Mouse (Mus musculus) limb, embryonic 13.5 days (tissue): ENCODE data around the gene Kcnj4. TPM values are rescaled to one million over a fixed set of nuclear protein-coding genes. Genes with fewer than 3 reads are reported as not detected.
A peak's percentile ranks its signal among the peaks of the same experiment; 100 is the strongest.
"Not testable (repeated sequence)": the region's sequence is repeated elsewhere in the genome, so short reads cannot be mapped to it uniquely, and the experiment has no call there.

Source experiments
- ATAC-seq: fragments of 200-750 bp; cut with Nextera tagmentation; 2 replicates; pipeline ENCODE4 v1.8.0; 2017; ENCODE audit warnings: low read depth, moderate number of reproducible peaks, moderate TSS enrichment; ENCODE audit not compliant: low FRiP score
- H3K27ac ChIP-seq: fragments of 300-500 bp; sonication (generic); 2 replicates; pipeline ENCODE4 v1.5.1; 2015; ENCODE audit warnings: inconsistent platforms, mild to moderate bottlenecking, moderate library complexity
- H3K27me3 ChIP-seq: fragments of 300-500 bp; sonication (generic); 2 replicates; pipeline ENCODE4 v1.6.1; 2015; ENCODE audit warnings: mild to moderate bottlenecking, inconsistent platforms
- H3K36me3 ChIP-seq: fragments of 300-500 bp; sonication (generic); 2 replicates; pipeline ENCODE4 v1.6.1; 2015; ENCODE audit warnings: inconsistent platforms, mild to moderate bottlenecking, moderate library complexity
- H3K4me1 ChIP-seq: fragments of 300-500 bp; sonication (generic); 2 replicates; pipeline ENCODE4 v1.6.1; 2015; ENCODE audit warnings: inconsistent platforms
- H3K4me2 ChIP-seq: fragments of 300-500 bp; sonication (generic); replicated peaks from 2 replicates; pipeline ENCODE4 v1.6.1; 2015; ENCODE audit warnings: inconsistent platforms, mild to moderate bottlenecking, moderate library complexity
- H3K4me3 ChIP-seq: fragments of 300-500 bp; sonication (generic); 2 replicates; pipeline ENCODE4 v1.5.1; 2015; ENCODE audit warnings: moderate library complexity, mild to moderate bottlenecking, inconsistent platforms
- H3K9ac ChIP-seq: fragments of 300-500 bp; sonication (generic); 2 replicates; pipeline ENCODE4 v1.6.1; 2015; ENCODE audit warnings: mild to moderate bottlenecking, inconsistent platforms
- H3K9me3 ChIP-seq: fragments of 300-500 bp; sonication (generic); 2 replicates; pipeline ENCODE4 v1.6.1; 2016; ENCODE audit warnings: inconsistent platforms
- WGBS: fragments of 180-500 bp; shearing (Covaris S2); methylation state at CpG from one replicate; pipeline ENCODE4 v1.1.7; 2015; 5-methylcytosine and 5-hydroxymethylcytosine counted together
- polyA plus RNA-seq: library from polyadenylated mRNA; unstranded; fragments of >200 nt; fragmentation: Nextera tagmentation; extraction: Ambion mirVana; gene quantifications from 2 replicates; pipeline ENCODE4 v1.2.1, GENCODE M21; 2015

The Kcnj4 gene
- polyA plus RNA-seq, 1 experiment from 2014 or later = not detected

DNA sequence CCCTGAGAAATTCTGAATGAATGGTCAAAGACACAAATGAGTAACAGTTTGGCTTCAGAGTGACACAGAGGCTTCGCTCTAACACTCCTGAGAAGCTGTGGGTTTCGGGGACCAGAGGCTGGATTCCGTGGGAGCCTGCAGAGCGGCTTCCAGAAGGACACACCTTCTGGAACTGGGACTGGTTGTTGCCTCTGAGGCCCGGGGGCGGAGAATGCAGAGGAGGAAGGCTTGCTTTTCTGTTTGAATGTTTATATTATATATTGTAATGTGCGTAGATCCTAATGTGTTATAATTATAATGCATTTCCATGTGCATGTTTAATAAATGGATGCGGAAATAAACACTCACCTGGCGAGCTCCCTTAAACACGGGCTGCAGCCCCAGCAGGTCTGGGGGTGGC is 33.9 kb downstream of the Kcnj4 start:
- Histone ChIP-seq H3K4me1 (peaks cover 9% of the 10 kb centered on the region), H3K9me3 (no peaks in the 10 kb centered on the region), H3K9ac (peak overlapping the region; percentile 19; the same call in 1 of the 2 replicates), H3K36me3 (no peaks in the 10 kb centered on the region), H3K4me2 (peak overlapping the region; percentile 55), H3K27ac (no peak overlapping the region), H3K4me3 (peak overlapping the region; percentile 31; the same call in 1 of the 2 replicates), H3K27me3 (peaks cover 7% of the 10 kb centered on the region)
- 45% methylated on average over 10 of the region's 10 CpGs for WGBS
- no peak for ATAC-seq

DNA sequence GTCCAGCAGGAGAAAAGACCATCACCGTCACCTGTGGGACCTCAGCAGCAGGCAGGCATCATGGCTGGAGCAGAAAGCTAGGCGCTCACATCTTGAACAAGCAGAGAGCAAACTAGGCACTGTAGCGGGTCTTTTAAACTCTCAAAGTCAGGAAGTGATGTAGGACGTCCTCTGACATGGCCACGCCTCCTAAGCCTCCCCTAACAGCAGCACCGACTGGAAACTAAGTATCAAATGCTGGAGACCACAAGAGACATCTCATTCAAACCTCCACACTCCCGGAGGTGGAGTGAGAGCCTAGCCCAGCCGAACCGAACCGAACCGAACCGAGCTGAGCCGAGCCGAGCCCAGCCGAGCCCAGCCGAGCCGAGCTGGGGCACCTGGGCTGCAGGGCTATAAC is 34.5 kb downstream of the Kcnj4 start:
- peaks cover 9% of the 10 kb centered on the region for H3K4me1 ChIP-seq
- H3K4me2 ChIP-seq = peak overlapping the region; percentile 55
- WGBS = 33% methylated on average over 17 of the region's 17 CpGs
- H3K27ac ChIP-seq = no peak overlapping the region
- H3K9me3 ChIP-seq = no peaks in the 10 kb centered on the region
- no peaks in the 10 kb centered on the region for H3K36me3 ChIP-seq
- H3K9ac ChIP-seq = peak overlapping the region; percentile 19; the same call in 1 of the 2 replicates
- no peak for ATAC-seq
- H3K27me3 ChIP-seq = peaks cover 7% of the 10 kb centered on the region
- H3K4me3 ChIP-seq = peak overlapping the region; percentile 31

DNA sequence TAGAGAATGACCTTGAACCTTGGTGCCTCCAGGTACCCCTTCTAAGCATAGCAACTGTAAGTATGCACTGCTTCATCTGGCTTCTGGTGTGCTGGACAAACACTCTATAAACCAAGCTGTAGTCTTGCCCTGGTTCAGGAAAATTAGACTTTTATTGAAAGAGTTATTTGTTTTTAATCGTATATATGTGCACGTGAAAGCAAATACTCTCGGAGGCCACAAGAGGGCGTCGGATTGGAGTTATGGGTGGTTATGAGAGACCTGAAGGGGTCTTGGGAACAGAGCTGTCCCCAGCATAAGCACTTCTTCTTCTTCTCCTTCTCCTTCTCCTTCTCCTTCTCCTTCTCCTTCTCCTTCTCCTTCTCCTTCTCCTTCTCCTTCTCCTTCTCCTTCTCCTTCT is 35.5 kb downstream of the Kcnj4 start:
- no peak overlapping the region for H3K4me3 ChIP-seq
- H3K36me3 ChIP-seq = no peaks in the 10 kb centered on the region
- no peak overlapping the region for H3K27ac ChIP-seq
- no peak for ATAC-seq
- peaks cover 8% of the 10 kb centered on the region for H3K27me3 ChIP-seq
- WGBS = 66% methylated on average over 5 of the region's 5 CpGs
- H3K4me1 ChIP-seq = peaks cover 9% of the 10 kb centered on the region
- H3K9me3 ChIP-seq = no peaks in the 10 kb centered on the region
- H3K9ac ChIP-seq = no peak overlapping the region
- H3K4me2 ChIP-seq = no peak overlapping the region

DNA sequence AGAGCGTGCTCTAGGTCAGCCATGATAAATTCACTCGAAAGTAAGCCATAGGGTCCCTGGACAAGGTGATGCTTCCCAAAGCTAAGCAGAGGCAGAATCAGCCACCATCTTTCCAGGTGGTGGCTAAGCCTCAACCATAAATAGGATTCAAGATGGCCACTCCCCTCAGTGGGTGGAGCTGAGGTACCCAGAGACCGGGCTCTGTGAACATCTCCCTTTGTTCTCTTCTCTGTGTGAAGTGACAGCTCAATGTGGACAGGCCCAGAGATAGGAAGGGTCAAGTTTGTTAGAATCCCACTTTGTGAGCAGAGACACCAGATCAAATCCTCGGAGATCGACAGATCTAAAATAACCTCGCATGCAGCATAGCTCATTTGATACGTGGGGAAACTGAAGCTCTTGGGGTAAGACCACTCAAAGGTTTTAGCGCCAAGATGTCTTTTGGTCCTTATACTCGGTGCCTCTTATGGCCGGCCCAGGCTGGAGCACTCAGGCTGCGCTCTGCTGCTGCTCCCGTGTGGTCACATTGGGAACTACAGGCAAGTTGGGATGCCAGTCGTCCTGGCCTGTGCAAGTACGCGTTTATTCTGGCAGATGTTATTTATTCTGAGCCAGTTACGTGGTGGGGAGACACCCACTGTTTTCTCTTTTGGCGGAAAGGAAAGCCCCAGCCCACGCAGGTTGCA is 38.3 kb downstream of the Kcnj4 start:
- peaks cover 32% of the 10 kb centered on the region for H3K27me3 ChIP-seq
- ATAC-seq = peak; percentile 86
- no peak overlapping the region for H3K4me2 ChIP-seq

DNA sequence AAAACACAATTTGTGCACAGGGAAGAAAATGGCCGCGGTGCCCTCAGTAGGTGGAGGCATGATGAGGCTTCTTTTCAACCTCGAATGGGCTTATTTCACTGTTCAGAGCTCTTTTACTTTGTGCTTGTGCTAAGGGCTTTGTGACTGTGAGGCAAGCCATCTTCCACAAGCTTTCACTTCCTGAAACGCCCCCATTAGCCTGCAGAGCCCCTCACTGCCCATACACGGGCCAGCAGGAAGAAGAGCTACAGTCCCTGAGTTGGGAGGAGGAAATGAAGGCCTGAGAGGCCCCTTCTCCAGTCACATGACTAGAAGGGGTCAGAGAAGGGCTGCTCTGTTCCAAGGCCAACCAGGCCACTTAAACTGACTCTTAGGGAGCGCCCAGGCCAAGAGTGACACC is 48.5 kb downstream of the Kcnj4 start:
- peaks cover 9% of the 10 kb centered on the region for H3K4me1 ChIP-seq
- H3K4me2 ChIP-seq = no peak overlapping the region
- peaks cover 14% of the 10 kb centered on the region for H3K27me3 ChIP-seq
- H3K4me3 ChIP-seq = no peak overlapping the region
- no peaks in the 10 kb centered on the region for H3K36me3 ChIP-seq
- ATAC-seq = no peak
- 0 out of 2 replicates have a peak, but pooled peaks cover under 1% of the 10 kb centered on the region for H3K9me3 ChIP-seq
- no peak overlapping the region for H3K27ac ChIP-seq
- WGBS = 76% methylated on average over 6 of the region's 6 CpGs
- H3K9ac ChIP-seq = no peak overlapping the region

More for the DNA sequence above, 38.3 kb downstream of the Kcnj4 start:
- 5% methylated on average over 18 of the region's 18 CpGs for WGBS
- Histone ChIP-seq H3K4me3 (no peak overlapping the region), H3K36me3 (no peaks in the 10 kb centered on the region), H3K9ac (no peak overlapping the region), H3K4me1 (peaks cover 9% of the 10 kb centered on the region), H3K27ac (no peak overlapping the region), H3K9me3 (no peaks in the 10 kb centered on the region)

DNA sequence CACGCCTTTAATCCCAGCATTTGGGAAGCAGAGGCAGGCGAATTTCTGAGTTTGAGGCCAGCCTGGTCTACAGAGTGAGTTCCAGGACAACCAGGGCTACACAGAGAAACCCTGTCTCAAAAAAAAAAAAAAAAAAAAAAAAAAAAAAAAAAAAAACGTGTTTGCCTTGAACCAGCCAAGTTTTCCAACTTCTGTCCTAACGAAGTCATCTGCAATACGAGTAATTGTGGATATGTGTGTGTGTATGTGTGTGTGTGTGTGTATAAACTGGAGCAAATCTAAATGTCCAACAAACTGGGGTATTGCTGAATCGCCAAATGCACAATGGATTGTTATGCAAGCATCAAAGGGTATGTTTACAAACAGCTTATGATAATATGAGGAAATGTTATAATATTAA is 48.9 kb downstream of the Kcnj4 start:
- 49% methylated on average over 6 of the region's 6 CpGs for WGBS
- peaks cover 10% of the 10 kb centered on the region for H3K27me3 ChIP-seq
- not testable (repeated sequence) for ATAC-seq, H3K36me3 ChIP-seq, H3K27ac ChIP-seq, H3K4me1 ChIP-seq, H3K9me3 ChIP-seq, H3K9ac ChIP-seq, H3K4me3 ChIP-seq, H3K4me2 ChIP-seq

DNA sequence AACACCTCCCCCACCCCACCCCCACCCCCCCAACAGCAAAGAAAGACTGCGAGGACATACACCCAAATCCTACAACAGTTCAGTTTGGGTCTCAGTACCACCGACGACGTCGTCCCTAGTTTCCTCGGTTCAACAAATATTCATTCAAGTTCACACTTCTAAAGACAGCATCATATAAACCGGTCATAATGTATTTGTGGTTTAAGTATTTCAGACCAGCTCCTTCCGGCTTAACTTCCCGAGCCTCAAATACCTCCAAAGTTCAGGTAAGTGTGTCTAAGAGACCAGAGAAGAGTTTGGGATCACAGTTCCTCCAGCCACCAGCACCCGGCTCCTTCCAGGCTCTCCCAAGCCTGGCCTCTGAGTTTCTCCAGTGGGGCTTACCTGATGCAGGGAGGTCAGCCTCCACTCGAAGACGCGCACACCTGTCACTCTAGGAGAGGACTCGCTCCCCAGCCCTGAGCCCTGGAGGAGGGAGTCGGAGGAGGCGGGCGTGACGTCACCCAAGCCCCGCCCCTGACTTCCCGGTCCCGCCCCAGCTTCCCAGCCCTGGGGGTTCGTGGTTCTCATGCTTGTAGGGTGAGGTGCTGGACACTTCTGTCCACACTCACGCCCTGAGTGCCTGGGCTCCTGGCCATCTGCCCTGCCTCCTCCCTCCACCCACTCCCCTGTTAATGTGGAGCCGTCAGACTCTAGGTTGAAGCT is 49.8 kb downstream of the Kcnj4 start, which contains the start of gene Csnk1e:
Gene Csnk1e, minus strand, starts transcription at position 461 of the 705 bp plus-strand sequence.
- ATAC-seq = peak; percentile 54; the same call in 1 of the 2 replicates
- Histone ChIP-seq H3K27ac (no peak within 1 kb of the TSS), H3K4me3 (peak within 1 kb of the TSS; percentile 41), H3K4me2 (peak within 1 kb of the TSS; percentile 76), H3K4me1 (peaks cover 9% of the 10 kb centered on the region), H3K27me3 (peaks cover 7% of the 10 kb centered on the region), H3K9me3 (0 out of 2 replicates have a peak, but pooled peaks cover 3% of the 10 kb centered on the region), H3K36me3 (no peaks in the 10 kb centered on the region), H3K9ac (peak within 1 kb of the TSS; percentile 43; the same call in 1 of the 2 replicates)
- WGBS = 2% methylated on average over 24 of the region's 24 CpGs

DNA sequence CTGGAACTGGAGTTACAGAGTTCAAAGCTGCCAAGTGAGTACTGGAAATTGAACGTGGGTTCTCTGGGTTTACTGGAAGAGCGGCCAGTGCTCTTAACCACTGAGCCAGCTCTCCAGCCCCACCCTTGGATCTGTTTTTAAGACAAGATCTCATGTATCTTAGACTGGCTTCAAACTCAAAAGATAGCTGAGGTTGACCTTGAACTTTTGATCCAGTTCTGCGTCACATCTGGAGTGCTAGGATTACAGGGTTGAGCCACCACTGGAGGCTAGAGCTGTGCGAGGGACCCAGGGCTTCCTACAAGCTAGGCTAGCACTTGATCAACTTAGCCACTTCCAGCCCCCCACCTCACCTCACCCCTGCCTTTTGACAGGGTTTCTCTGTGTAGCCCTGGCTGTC is 51.2 kb downstream of the Kcnj4 start:
- Histone ChIP-seq H3K9ac (no peak overlapping the region), H3K4me1 (peaks cover 9% of the 10 kb centered on the region), H3K27me3 (peaks cover 7% of the 10 kb centered on the region), H3K36me3 (no peaks in the 10 kb centered on the region), H3K27ac (no peak overlapping the region), H3K9me3 (0 out of 2 replicates have a peak, but pooled peaks cover 3% of the 10 kb centered on the region), H3K4me3 (no peak overlapping the region), H3K4me2 (no peak overlapping the region)
- WGBS = 91% methylated on average over 4 of the region's 4 CpGs
- no peak for ATAC-seq

DNA sequence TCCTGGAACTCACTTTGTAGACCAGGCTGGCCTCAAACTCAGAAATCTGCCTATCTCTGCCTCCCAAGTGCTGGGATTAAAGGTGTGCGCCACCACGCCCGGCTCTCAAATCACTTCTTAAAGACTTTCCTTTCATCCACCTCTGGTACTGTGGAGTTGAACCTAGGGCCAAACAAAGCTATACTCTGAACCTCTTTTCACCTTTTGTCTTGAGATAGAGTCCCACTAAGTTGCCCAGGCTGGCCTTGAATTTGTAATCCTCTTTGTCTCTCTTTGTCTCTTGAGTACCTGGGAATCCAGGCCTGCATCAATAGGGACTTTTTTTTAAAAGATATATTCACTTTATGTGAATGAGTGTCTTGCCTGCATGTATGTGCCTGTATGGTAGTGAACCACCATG is 57.0 kb downstream of the Kcnj4 start:
- Histone ChIP-seq H3K36me3 (no peaks in the 10 kb centered on the region), H3K4me2 (no peak overlapping the region), H3K4me3 (no peak overlapping the region), H3K9ac (no peak overlapping the region), H3K27ac (no peak overlapping the region), H3K9me3 (0 out of 2 replicates have a peak, but pooled peaks cover 3% of the 10 kb centered on the region), H3K27me3 (peaks cover 4% of the 10 kb centered on the region; the same call in 1 of the 2 replicates), H3K4me1 (0 out of 2 replicates have a peak, but pooled peaks cover under 1% of the 10 kb centered on the region)
- no peak for ATAC-seq
- WGBS = 91% methylated on average over 3 of the region's 3 CpGs

DNA sequence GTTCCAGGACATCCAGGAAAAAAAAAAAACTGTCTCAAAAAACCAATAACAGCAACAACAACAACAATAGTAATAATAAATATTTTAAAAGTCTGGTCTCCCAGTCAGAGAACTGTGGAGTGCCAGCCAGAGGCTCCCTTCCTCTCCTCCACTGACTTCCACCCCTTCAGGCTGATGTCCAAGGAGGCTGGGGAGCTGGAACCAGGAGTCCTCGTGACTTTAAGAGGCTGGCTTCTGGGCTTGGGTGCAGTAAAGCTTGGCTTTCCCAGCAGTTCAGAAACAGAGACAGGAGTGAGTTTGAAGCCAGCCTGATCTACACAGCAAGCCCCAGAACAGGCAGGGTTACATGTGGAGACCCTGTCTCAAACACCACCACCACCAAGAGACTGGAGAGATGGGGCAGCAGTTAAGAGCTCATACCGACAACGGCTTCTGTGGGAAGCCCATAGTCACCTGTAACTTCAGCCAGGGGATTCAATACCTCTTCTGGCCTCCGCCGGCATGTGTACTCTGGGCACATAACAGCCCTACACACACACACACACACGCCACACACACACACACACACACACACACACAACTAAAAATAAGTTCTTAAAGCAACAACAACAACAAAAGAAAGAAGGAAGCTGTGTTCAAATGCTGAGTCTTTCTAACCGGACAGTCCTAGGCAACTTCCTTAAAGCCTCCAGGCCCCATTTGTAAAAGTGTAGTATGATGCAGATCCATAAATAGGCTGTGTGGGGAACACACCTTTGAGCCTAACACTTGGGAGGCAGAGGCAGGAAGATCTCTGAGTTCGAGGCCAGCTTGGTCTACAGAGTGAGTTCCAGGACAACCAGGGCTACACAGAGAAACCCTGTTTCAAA is 59.0 kb downstream of the Kcnj4 start:
- no peak overlapping the region for H3K4me3 ChIP-seq
- H3K27me3 ChIP-seq = no peaks in the 10 kb centered on the region
- H3K36me3 ChIP-seq = no peaks in the 10 kb centered on the region
- no peak overlapping the region for H3K4me2 ChIP-seq
- peaks cover 10% of the 10 kb centered on the region for H3K4me1 ChIP-seq
- H3K27ac ChIP-seq = no peak overlapping the region
- ATAC-seq = no peak
- no peak overlapping the region for H3K9ac ChIP-seq
- H3K9me3 ChIP-seq = no peaks in the 10 kb centered on the region
- WGBS = 76% methylated on average over 8 of the region's 8 CpGs

DNA sequence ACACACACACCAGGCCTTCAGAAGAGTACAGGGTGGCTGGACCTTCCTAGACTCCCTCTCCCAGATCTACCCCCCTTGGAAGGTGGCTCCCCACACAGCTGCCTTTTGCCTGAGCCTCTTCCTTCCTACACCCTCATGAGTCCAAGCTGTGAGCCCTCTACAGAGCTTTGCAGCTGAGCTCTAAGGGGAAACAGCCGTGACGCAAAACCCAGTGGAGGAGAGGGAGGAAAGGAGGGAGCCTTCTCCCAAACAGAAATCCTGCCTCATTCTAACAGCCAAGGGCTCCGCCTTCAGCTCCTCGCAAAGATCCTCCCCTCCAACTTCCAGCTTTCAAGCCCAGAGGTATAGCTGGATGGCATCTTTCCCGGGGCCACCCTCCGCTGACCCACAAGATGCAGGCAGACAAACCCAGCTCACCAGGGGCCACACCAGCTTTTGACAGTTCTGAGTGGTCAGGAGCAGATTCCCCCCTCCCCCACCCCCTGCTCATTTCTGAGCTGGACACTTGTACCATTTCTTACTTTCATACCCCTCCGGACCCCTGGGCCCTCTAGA is 61.1 kb downstream of the Kcnj4 start:
- Histone ChIP-seq H3K4me3 (no peak overlapping the region), H3K27ac (no peak overlapping the region), H3K27me3 (no peaks in the 10 kb centered on the region), H3K9ac (peak overlapping the region; percentile 14; the same call in 1 of the 2 replicates), H3K4me1 (peaks cover 30% of the 10 kb centered on the region), H3K4me2 (no peak overlapping the region), H3K36me3 (peaks cover under 1% of the 10 kb centered on the region; the same call in 1 of the 2 replicates), H3K9me3 (no peaks in the 10 kb centered on the region)
- 63% methylated on average over 7 of the region's 7 CpGs for WGBS
- no peak for ATAC-seq
